Mouse (Mus musculus) hindbrain, embryonic 13.5 days (tissue): ENCODE results near the gene Trappc1. TPM values are rescaled to one million over a fixed set of nuclear protein-coding genes. Genes with fewer than 3 reads are reported as not detected.
A peak's percentile ranks its signal among the peaks of the same experiment; 100 is the strongest.

Experiments used
- ATAC-seq: fragments of 200-750 bp; cut with Nextera tagmentation; 2 replicates; pipeline ENCODE4 v1.8.0; 2017; ENCODE audit warnings: moderate TSS enrichment; ENCODE audit not compliant: low FRiP score
- H3K27ac ChIP-seq: fragments of 300-500 bp; sonication (generic); 2 replicates; pipeline ENCODE4 v1.5.1; 2015; ENCODE audit warnings: inconsistent platforms, mild to moderate bottlenecking, moderate library complexity
- H3K27me3 ChIP-seq: fragments of 300-500 bp; sonication (generic); 2 replicates; pipeline ENCODE4 v1.6.1; 2015; ENCODE audit warnings: mild to moderate bottlenecking, inconsistent platforms
- H3K36me3 ChIP-seq: fragments of 300-500 bp; sonication (generic); 2 replicates; pipeline ENCODE4 v1.6.1; 2015; ENCODE audit warnings: mild to moderate bottlenecking, inconsistent platforms
- H3K4me1 ChIP-seq: fragments of 300-500 bp; sonication (generic); replicated peaks from 2 replicates; pipeline ENCODE4 v1.6.1; 2015; ENCODE audit warnings: inconsistent platforms
- H3K4me2 ChIP-seq: fragments of 300-500 bp; sonication (generic); 2 replicates; pipeline ENCODE4 v1.6.1; 2015; ENCODE audit warnings: inconsistent platforms, mild to moderate bottlenecking, moderate library complexity
- H3K4me3 ChIP-seq: fragments of 300-500 bp; sonication (generic); 2 replicates; pipeline ENCODE4 v1.5.1; 2015; ENCODE audit warnings: mild to moderate bottlenecking, inconsistent platforms
- H3K9ac ChIP-seq: fragments of 300-500 bp; sonication (generic); 2 replicates; pipeline ENCODE4 v1.6.1; 2015; ENCODE audit warnings: mild to moderate bottlenecking, inconsistent platforms
- H3K9me3 ChIP-seq: fragments of 300-500 bp; sonication (generic); 2 replicates; pipeline ENCODE4 v1.6.1; 2016; ENCODE audit warnings: inconsistent platforms
- WGBS: fragments of 180-500 bp; shearing (Covaris S2); methylation state at CpG from one replicate; pipeline ENCODE4 v1.1.7; 2015; 5-methylcytosine and 5-hydroxymethylcytosine counted together
- polyA plus RNA-seq: library from polyadenylated mRNA; unstranded; fragments of >200 nt; fragmentation: Nextera tagmentation; extraction: Ambion mirVana; gene quantifications from 2 replicates; pipeline ENCODE4 v1.2.1, GENCODE M21; 2015

Trappc1 gene
- 204 and 210 TPM in 2 replicates for polyA plus RNA-seq

DNA sequence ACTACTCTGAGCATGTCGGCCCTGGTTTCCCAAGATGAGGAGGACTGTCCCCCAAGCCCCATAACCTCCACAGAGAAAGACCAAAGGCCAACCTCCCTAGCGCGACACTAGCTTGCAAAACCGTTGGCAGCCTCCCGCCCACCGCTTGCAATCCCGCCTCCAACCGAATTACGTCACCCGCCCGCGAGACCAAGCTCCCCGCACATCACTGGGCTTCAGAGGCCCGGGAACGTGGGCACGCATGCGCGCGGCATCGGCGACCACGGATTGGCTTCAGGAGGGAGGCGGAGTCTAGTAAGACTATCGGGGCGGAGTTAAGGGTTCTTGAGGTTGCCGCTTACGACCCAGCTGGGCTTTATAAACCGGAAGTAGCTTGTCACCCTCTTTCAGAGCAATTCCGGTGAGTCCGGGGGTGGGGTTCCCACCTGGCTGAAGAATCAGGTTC is at the start of gene Trappc1, which contains the start of gene Cntrob:
Gene Trappc1, plus strand, starts transcription at position 314 of the 445 bp plus-strand sequence.
Gene Cntrob, minus strand, starts transcription at position 109 of the 445 bp plus-strand sequence.
- peaks cover 55% of the 10 kb centered on the region for H3K4me1 ChIP-seq

DNA sequence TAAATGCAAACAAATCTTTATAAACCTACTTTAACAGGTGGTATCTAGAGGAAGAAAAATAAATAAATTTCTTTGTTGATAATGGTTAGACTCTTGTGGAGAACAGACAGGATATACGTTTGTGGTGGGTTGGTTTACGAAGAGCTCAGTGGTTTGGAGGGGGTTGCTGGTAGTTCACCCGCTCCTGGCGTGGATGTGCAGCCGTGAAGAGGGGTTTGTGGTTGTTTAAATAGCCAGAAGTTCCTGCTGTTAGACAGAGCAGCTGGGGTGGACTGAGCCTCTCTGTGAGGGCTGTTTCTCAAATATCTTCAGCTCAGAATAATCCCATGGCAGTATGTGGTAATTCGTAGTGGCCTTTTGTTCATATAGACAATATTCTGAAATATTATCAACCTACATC is 48.1 kb upstream of the Trappc1 start:
- no peak overlapping the region for H3K27ac ChIP-seq
- H3K27me3 ChIP-seq, result no peaks in the 10 kb centered on the region
- no peak overlapping the region for H3K4me3 ChIP-seq
- H3K36me3 ChIP-seq, result no peaks in the 10 kb centered on the region
- H3K4me2 ChIP-seq, result no peak overlapping the region
- 0 out of 2 replicates have a peak, but pooled peaks cover 3% of the 10 kb centered on the region for H3K4me1 ChIP-seq
- H3K9ac ChIP-seq, result no peak overlapping the region
- ATAC-seq, result no peak
- WGBS, result 80% methylated on average over 6 of the region's 6 CpGs
- no peaks in the 10 kb centered on the region for H3K9me3 ChIP-seq

More for the DNA sequence above, at the start of gene Trappc1, which contains the start of gene Cntrob:
- WGBS, result under 1% methylated on average over 30 of the region's 30 CpGs
- peak within 1 kb of the TSS; percentile 84 for H3K9ac ChIP-seq
- peak within 1 kb of the TSS; percentile 92 for H3K27ac ChIP-seq
- no peaks in the 10 kb centered on the region for H3K9me3 ChIP-seq
- peaks cover 17% of the 10 kb centered on the region for H3K36me3 ChIP-seq
- H3K4me2 ChIP-seq, result peak within 1 kb of the TSS; percentile 89
- peak; percentile 94 for ATAC-seq
- H3K4me3 ChIP-seq, result peak within 1 kb of the TSS; percentile 62
- H3K27me3 ChIP-seq, result peaks cover 22% of the 10 kb centered on the region

DNA sequence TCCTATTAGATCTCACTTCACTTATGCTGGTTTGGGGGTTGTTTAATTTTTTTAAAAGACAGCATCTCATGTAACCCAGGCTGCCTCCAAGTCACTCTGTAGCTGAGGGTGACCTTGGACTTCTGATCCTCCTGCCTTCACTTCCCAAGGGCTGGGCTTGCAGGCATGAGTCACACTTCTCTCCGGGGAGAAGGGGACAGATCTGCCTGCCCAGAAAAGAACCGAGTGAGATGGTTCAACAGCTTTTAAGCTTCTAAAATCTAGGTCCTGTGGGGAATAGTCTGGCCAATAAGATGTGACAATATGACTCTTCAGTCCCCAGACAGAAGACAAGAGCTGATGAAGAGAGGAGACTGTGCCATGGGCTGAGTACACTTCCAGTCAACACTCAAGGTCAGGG is 47.7 kb upstream of the Trappc1 start:
- H3K4me3 ChIP-seq, result no peak overlapping the region
- no peak overlapping the region for H3K9ac ChIP-seq
- no peaks in the 10 kb centered on the region for H3K27me3 ChIP-seq
- 76% methylated on average over 2 of the region's 2 CpGs for WGBS
- ATAC-seq, result no peak
- H3K27ac ChIP-seq, result no peak overlapping the region
- 0 out of 2 replicates have a peak, but pooled peaks cover 3% of the 10 kb centered on the region for H3K4me1 ChIP-seq
- H3K4me2 ChIP-seq, result no peak overlapping the region
- H3K36me3 ChIP-seq, result no peaks in the 10 kb centered on the region
- H3K9me3 ChIP-seq, result no peaks in the 10 kb centered on the region

DNA sequence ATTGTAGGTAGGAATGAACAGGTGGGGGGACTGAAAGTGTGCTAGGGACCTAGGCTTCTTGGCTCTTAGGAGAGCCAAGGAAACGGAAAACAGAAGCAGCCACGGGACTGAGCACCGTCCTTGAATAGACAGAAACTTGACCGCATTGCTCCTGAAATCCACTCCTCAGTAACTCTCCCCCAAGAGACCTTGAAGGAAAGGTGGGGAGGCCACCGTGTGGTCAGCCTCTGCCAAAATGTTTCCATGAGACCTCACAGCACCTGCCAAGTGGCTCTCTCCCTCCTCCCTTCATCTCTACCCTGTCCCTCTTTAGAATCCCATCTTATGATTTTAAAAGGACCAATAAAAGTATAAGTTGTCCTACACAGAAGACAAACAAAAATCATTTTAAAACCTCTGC is 46.5 kb upstream of the Trappc1 start:
- H3K4me3 ChIP-seq, result no peak overlapping the region
- no peaks in the 10 kb centered on the region for H3K4me1 ChIP-seq
- no peak overlapping the region for H3K4me2 ChIP-seq
- no peaks in the 10 kb centered on the region for H3K36me3 ChIP-seq
- 75% methylated on average over 5 of the region's 5 CpGs for WGBS
- no peak for ATAC-seq
- H3K9me3 ChIP-seq, result no peaks in the 10 kb centered on the region
- no peak overlapping the region for H3K27ac ChIP-seq
- H3K9ac ChIP-seq, result no peak overlapping the region
- H3K27me3 ChIP-seq, result no peaks in the 10 kb centered on the region

DNA sequence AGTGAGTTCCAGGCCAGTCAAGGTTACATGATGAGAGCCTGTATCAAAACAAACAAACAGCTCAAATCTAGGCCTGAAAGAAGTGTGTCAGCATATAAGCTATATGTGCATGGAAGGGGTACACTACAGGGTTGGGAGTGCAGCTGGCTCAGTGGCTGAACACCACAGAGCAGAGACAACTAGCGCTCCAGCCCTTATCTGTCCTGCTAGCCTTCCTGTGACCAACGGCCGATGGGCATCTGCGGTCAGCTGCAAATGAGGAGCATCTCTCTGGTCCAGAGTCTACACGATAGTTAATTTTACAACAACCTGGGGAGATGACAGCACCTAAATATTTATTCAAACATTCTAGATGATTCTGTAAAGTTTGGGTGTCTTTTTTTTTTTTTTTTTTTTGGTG is 32.7 kb upstream of the Trappc1 start:
- H3K9me3 ChIP-seq, result no peaks in the 10 kb centered on the region
- no peak overlapping the region for H3K4me2 ChIP-seq
- H3K27ac ChIP-seq, result no peak overlapping the region
- peaks cover 10% of the 10 kb centered on the region; the same call in 1 of the 2 replicates for H3K36me3 ChIP-seq
- no peak for ATAC-seq
- no peak overlapping the region for H3K9ac ChIP-seq
- H3K27me3 ChIP-seq, result no peaks in the 10 kb centered on the region
- H3K4me3 ChIP-seq, result no peak overlapping the region
- WGBS, result 93% methylated on average over 5 of the region's 5 CpGs
- H3K4me1 ChIP-seq, result no peaks in the 10 kb centered on the region

DNA sequence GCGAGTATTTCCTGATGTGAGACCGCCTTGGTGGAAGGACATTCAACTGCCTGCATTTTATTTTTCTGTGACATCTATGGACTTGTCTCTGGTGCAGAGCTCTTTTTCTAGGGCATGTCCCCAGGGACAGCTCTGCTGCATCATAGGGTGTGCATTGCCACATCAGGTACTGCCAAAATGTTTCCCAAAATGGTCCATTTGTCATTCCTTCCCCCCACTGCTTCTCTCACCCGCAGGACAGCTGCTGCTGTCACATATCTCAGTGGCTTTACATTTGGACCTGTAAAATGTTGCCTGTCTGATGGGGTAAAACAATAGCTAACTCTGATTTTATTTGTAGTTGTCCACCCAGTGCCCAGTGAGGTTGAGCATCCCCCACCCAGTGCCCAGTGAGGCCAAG is 28.5 kb upstream of the Trappc1 start:
- 92% methylated on average over 3 of the region's 3 CpGs for WGBS
- Histone ChIP-seq H3K36me3 (peaks cover 35% of the 10 kb centered on the region), H3K4me3 (no peak overlapping the region), H3K27ac (no peak overlapping the region), H3K27me3 (no peaks in the 10 kb centered on the region), H3K4me1 (no peaks in the 10 kb centered on the region), H3K4me2 (no peak overlapping the region), H3K9ac (no peak overlapping the region), H3K9me3 (no peaks in the 10 kb centered on the region)
- ATAC-seq, result no peak

DNA sequence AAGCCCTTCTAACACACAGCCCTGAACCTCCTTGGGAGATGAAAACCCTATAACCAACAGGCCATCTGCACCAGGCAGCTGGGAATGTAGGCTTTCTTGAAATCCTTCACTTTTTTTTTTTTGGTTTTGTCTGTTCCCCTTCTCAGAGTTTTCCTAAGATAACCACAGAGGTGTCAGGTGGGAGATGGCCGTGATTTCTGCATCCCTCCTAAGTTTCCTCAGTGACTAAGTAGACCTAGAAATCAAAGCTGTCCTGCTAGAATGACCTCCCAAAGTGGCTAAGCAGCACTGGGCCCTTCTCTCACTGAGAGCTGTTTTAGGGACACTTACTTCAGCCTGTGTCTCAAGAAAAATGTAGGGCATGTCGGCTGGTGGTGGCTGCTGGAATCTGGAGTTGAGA is 26.0 kb upstream of the Trappc1 start:
- 88% methylated on average over 2 of the region's 2 CpGs for WGBS
- Histone ChIP-seq H3K27ac (no peak overlapping the region), H3K9ac (no peak overlapping the region), H3K27me3 (no peaks in the 10 kb centered on the region), H3K4me1 (no peaks in the 10 kb centered on the region), H3K4me3 (no peak overlapping the region), H3K4me2 (no peak overlapping the region), H3K36me3 (peaks cover 57% of the 10 kb centered on the region), H3K9me3 (no peaks in the 10 kb centered on the region)
- ATAC-seq, result no peak

DNA sequence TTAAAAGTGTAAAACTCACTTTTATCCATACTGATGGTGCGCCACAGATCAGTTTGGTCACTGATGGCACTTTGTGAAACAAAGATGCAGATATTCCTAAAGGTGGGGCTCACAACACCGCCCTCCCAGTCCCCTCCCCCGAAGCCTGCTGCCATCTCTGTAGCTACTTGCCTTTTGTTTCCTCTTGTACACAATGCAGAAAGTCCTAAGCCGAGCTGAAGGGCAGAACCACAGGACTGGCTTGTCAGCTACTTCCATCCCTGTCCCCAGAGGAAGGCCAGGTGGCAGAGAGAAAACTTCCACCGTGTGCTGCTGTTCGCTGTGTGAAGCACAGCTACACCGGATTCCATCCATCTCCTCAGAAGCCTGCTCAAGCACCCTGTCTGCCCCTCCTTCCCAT is 25.5 kb upstream of the Trappc1 start:
- WGBS, result 82% methylated on average over 7 of the region's 7 CpGs
- Histone ChIP-seq H3K27ac (no peak overlapping the region), H3K4me3 (no peak overlapping the region), H3K27me3 (no peaks in the 10 kb centered on the region), H3K9me3 (no peaks in the 10 kb centered on the region), H3K4me1 (no peaks in the 10 kb centered on the region), H3K9ac (0 out of 2 replicates have a peak overlapping the region, but pooled peaks have one; percentile 13), H3K4me2 (no peak overlapping the region), H3K36me3 (peaks cover 62% of the 10 kb centered on the region)
- ATAC-seq, result no peak

DNA sequence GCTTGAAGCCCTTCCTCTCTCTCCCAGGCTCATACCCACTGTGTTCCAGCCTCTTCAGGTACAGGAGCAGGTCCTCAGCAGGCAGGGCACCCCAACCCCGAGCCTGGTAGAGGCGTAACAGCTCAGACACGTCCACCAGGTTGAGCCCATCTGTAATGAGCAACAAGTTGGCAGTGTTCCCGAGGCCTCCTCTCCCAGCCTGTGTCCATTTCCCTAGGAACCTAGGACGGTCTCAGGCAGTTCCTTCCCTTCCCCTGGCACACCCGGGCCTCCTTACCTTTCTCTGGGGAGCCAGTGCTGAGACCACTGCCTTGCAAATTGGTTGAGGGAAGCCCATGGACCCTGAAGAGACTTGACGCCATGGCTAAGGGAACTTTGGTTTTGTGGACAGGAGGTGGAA is 21.0 kb upstream of the Trappc1 start:
- no peak overlapping the region for H3K4me3 ChIP-seq
- no peaks in the 10 kb centered on the region for H3K9me3 ChIP-seq
- no peak overlapping the region for H3K4me2 ChIP-seq
- H3K4me1 ChIP-seq, result no peaks in the 10 kb centered on the region
- H3K27me3 ChIP-seq, result no peaks in the 10 kb centered on the region
- H3K9ac ChIP-seq, result 0 out of 2 replicates have a peak overlapping the region, but pooled peaks have one; percentile 13
- no peak for ATAC-seq
- WGBS, result 93% methylated on average over 7 of the region's 7 CpGs
- H3K27ac ChIP-seq, result no peak overlapping the region
- H3K36me3 ChIP-seq, result peaks cover 88% of the 10 kb centered on the region

DNA sequence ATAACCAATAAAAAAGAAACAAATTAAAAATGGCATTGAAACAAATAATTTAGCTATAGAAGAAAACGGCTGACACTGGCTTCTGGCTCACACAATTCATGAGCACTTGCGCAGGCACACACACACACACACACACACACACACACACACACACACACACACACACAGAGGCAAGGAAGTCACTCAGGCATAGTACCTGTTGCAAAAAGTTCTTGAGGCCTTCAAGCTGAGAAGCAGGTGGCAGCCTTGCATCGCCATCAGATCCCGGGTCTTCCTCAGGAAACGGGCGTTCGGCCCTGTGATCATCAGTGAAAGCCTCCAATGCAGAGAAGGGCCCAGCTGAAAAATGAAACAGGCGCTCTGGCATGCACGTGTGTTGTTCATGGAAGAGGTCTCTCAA is 18.5 kb upstream of the Trappc1 start:
- H3K27me3 ChIP-seq, result no peaks in the 10 kb centered on the region
- WGBS, result 97% methylated on average over 9 of the region's 9 CpGs

DNA sequence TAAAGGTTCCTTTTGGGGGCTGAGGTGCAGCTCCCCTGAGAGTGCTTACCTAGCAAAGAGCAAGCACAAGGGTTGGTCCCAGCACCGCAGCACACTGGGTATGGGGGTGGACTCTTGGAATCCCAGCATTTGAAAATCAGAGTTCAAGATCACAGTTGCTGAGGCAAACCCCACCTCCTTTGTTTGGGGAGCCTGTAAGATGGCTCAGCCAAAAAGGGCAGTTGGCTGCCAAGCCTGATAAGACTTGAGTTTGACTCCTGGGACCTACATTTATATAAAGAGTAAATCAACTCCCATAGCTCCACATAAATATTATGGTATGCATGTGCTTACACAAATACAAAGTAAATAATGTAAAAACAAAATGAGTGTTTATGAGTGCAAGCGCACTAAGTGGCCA is 17.7 kb upstream of the Trappc1 start:
- Histone ChIP-seq H3K36me3 (peaks cover 90% of the 10 kb centered on the region), H3K4me1 (peaks cover 4% of the 10 kb centered on the region; the same call in 1 of the 2 replicates), H3K9me3 (no peaks in the 10 kb centered on the region), H3K4me3 (no peak overlapping the region), H3K27ac (no peak overlapping the region), H3K9ac (no peak overlapping the region), H3K4me2 (no peak overlapping the region), H3K27me3 (no peaks in the 10 kb centered on the region)
- 97% methylated on average over 2 of the region's 2 CpGs for WGBS
- no peak for ATAC-seq

More for the DNA sequence above, 18.5 kb upstream of the Trappc1 start:
- Histone ChIP-seq H3K4me3 (no peak overlapping the region), H3K9ac (no peak overlapping the region), H3K4me2 (no peak overlapping the region), H3K9me3 (no peaks in the 10 kb centered on the region), H3K4me1 (no peaks in the 10 kb centered on the region), H3K27ac (no peak overlapping the region), H3K36me3 (peaks cover 90% of the 10 kb centered on the region)
- no peak for ATAC-seq

DNA sequence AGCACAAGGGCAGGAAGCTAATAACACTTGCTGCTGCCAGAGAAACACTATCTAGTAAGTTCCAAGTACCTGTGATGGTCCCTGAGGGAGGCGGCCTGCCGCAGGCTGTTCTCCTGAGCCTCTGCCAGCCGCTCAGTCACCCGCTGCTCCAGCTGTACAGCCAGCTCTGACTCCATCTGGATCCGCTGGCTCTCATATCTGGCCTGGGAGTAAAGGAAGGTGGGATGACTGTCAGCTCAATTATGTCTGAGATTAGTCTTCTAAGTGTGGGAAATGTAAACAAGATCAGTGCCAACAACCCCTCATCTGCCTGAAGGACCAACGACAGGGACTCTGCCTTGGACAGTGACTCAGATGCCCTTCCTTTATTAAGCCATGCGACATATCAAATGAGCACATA is 12.5 kb upstream of the Trappc1 start:
- peak overlapping the region; percentile 35 for H3K27ac ChIP-seq
- ATAC-seq, result no peak

DNA sequence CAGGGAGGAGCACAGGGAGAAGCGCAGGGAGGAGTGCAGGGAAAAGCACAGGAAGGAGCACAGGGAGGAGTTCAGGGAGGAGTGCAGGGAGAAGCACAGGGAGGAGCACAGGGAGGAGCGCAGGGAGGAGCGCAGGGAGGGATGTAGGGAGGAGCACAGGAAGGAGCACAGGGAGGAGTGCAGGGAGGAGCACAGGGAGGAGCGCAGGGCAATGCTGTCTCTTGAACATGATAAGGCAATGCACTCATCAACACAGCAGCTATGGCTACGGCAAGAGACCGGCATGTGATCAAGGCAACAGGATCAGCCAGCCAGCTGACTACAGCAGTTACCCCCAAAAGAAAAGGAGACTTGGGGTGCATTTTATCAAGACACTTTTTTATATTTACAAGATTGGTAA is 7.4 kb upstream of the Trappc1 start:
- H3K4me3 ChIP-seq, result no peak overlapping the region
- WGBS, result over 99% methylated on average over 6 of the region's 6 CpGs
- peaks cover 11% of the 10 kb centered on the region for H3K4me1 ChIP-seq
- no peak overlapping the region for H3K27ac ChIP-seq
- no peak overlapping the region for H3K4me2 ChIP-seq
- H3K36me3 ChIP-seq, result peaks cover 77% of the 10 kb centered on the region
- H3K9ac ChIP-seq, result no peak overlapping the region
- no peak for ATAC-seq
- H3K27me3 ChIP-seq, result no peaks in the 10 kb centered on the region
- H3K9me3 ChIP-seq, result no peaks in the 10 kb centered on the region

More for the DNA sequence above, 12.5 kb upstream of the Trappc1 start:
- no peak overlapping the region for H3K4me2 ChIP-seq
- 69% methylated on average over 7 of the region's 7 CpGs for WGBS
- peak overlapping the region; percentile 29; the same call in 1 of the 2 replicates for H3K9ac ChIP-seq
- H3K9me3 ChIP-seq, result no peaks in the 10 kb centered on the region
- no peaks in the 10 kb centered on the region for H3K27me3 ChIP-seq
- peaks cover 89% of the 10 kb centered on the region for H3K36me3 ChIP-seq
- H3K4me1 ChIP-seq, result peaks cover 11% of the 10 kb centered on the region
- H3K4me3 ChIP-seq, result no peak overlapping the region
